Mouse (Mus musculus): ENCODE measurements around the gene Acp7.

- TF ChIP-seq CTCF (IDR thresholded peaks at IDR 0.05; ENCODE audit: low read depth) (peak; percentile 47), EP300 (optimal IDR thresholded peaks at IDR 0.05) (no peak)
These were observed 15.9 kb upstream of the Acp7 start for GRCm38 (mm10) chr7:28647016-28647415.
